Mouse (Mus musculus): ENCODE data around the gene Dlgap5.

Dlgap5 gene

DNA sequence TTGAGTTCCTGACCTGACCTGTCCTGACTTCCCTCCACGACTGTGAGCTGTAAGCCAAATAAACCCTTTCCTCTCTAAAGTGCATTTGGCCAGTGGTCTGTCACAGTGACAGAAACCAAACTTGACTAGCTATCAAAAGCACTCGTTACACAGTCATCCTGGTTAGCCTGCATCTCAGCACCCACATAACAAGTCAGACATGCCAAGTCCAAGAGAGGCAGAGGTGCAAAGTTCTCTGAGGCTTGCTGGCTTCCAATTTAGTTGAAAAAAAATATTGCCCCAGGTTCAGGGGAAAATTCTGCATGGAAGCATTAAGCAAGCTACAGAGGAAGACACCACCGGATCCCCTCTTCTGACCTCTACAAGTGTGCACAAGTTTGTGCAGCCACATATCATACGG lies 65.0 kb downstream of the Dlgap5 start:
- DNase-seq (ENCODE audit: low read depth, low spot score): no peak

DNA sequence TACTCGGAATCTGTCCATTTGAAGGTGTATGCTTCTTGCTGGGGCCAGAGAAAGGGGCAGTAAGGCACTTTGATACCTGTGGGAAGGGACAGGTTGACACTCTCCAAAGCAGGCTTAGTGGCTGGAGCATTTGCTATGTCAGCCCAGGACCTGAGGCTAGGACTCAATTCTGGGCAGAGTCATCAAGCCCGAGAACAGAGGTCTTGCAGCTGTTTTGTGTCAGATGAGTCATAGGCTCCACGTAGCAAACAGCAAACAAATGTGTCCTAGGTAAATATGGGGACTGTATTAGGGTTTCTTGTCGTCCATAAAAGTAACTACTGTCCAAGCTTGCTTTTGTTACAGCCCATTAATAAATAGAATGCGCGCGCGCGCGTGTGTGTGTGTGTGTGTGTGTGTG lies 65.9 kb downstream of the Dlgap5 start:
- no peak for DNase-seq (ENCODE audit: low read depth, low spot score)

DNA sequence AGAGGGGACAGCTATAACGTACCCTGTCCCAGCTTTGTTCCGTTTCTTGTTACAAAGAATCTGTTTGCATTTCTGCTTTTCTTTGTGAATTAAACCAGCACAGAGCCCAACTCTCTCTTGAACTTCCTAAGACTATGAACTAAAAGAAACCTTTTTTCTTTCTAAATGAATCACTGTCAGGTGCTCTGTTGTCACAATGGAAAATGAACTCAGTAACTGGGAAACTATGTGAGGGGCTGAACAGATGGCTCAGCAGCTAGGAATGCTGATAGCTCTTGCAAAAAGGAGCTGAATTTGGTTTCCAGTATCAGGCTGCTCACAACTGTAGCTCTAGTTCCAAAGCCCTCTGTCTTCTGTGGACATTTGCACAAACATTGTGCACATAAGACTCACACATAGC lies 67.2 kb downstream of the Dlgap5 start:
- no peak for DNase-seq (ENCODE audit: low read depth, low spot score)

DNA sequence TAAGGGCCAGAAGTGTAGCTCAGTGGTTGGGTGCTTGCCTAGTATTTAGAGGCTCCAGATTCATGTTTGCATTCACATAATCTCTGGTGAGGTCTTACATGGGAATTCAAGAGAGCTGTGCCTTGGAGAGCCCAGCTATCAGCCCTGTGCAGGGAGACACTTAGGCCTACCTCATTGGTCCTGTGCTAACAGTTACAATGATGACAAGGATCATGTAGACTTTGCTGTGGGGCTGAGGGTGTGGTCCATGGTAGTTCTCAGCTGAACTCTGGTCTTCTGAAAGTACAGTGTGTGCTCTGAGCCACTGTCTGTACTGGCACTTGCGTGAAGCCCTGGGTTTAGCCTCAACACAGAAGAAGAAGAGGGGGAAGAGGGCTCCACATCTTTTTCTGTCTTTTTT lies 71.5 kb downstream of the Dlgap5 start:
- DNase-seq (ENCODE audit: low read depth, low spot score): no peak

DNA sequence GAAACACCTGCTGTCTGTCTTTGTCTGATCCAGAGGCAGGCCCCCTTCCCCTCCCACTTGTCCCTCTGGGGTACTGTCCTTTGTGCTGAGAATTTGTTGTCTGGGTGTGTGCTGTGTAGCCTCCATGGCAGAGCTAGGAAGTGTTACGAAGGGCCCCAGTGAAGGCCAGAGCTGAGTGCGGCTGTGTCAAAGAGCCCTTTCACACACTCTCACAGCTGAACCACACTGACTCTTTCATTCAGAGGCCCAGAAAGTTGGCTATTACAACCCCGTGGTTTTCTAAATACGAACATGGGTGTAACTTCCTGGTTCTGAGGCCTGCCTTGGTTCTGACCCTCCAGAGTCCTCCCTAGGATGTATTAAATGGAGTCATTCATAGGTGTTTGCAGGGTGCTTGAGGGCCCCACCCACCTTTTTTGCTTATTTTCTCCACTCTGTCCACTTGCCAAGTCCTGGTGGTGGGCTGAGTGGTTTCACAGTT lies 76.4 kb downstream of the Dlgap5 start:
- no peak for DNase-seq (ENCODE audit: low read depth, low spot score)

DNA sequence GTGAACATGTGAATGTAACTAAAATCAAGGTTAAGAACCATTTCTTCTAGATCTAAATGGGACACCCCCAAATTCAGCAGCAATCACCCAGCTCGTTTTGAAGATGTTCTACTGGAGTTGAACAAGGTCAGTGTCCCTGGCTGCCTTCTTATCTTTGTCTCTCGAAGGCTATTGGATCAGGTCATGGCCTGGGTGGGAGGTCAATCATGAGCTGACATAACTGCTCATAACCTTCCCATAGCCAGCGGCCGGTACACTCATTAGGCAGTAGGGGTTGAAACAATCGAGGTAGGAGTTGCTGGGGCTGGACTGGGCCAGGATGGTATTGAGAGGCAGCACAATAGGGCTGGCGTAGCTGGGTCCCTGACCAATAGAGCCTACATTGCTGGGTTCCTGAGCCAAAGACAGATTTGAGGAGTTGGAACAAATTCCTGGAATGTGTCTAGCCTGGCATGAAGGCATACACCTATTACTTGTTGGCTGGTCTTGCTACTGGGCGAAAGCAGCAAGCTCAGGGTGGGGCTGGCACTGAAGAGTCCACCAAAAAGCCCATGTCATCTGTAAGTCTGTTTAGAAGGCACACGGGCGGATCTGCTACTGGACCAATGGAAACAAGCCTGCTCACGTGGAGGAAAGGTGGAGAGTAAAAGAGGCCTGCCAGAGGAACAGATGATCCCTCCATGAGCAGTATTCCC lies 77.8 kb downstream of the Dlgap5 start:
- no peak for DNase-seq (ENCODE audit: low read depth, low spot score)

Data from retina, adult 2 months (tissue).